Mouse (Mus musculus) forebrain, embryonic 14.5 days (tissue): Measurements from ENCODE around the gene Rnf224. TPM values are rescaled to one million over a fixed set of nuclear protein-coding genes. Genes with fewer than 3 reads are reported as not detected.
A peak's percentile ranks its signal among the peaks of the same experiment; 100 is the strongest.

ENCODE experiments used
- ATAC-seq: fragments of 200-750 bp; cut with Nextera tagmentation; 2 replicates; pipeline ENCODE4 v1.8.0; 2017; ENCODE audit warnings: mild to moderate bottlenecking, moderate library complexity
- DNase-seq: peaks from one replicate; pipeline ENCODE4 v3.0.0-alpha.2; 2015; ENCODE audit warnings: low spot score
- H3K27ac ChIP-seq: fragments of 300-500 bp; sonication (generic); 2 replicates; pipeline ENCODE4 v1.5.1; 2014; ENCODE audit warnings: low read depth, mild to moderate bottlenecking, control low read depth, low read length, moderate library complexity
- H3K27me3 ChIP-seq: fragments of 300-500 bp; sonication (generic); replicated peaks from 2 replicates; pipeline ENCODE4 v1.6.1; 2014; ENCODE audit warnings: low read length, control low read depth, mixed read lengths; ENCODE audit not compliant: control insufficient read depth, insufficient read depth
- H3K36me3 ChIP-seq: fragments of 300-500 bp; sonication (generic); 2 replicates; pipeline ENCODE4 v1.6.1; 2014; ENCODE audit warnings: low read length, control low read depth; ENCODE audit not compliant: control insufficient read depth, insufficient read depth
- H3K4me1 ChIP-seq: fragments of 300-500 bp; sonication (generic); 2 replicates; pipeline ENCODE4 v1.6.1; 2014; ENCODE audit warnings: antibody characterized with exemption, low read length, control low read depth; ENCODE audit not compliant: control insufficient read depth, insufficient read depth
- H3K4me2 ChIP-seq: fragments of 300-500 bp; sonication (generic); 2 replicates; pipeline ENCODE4 v1.6.1; 2014; ENCODE audit warnings: mild to moderate bottlenecking, control low read depth, low read length
- H3K4me3 ChIP-seq: fragments of 300-500 bp; sonication (generic); 2 replicates; pipeline ENCODE4 v1.5.1; 2014; ENCODE audit warnings: low read depth, low read length, control low read depth
- H3K9ac ChIP-seq: fragments of 300-500 bp; sonication (generic); 2 replicates; pipeline ENCODE4 v1.6.1; 2014; ENCODE audit warnings: mild to moderate bottlenecking, low read length, control low read depth, moderate library complexity
- H3K9me3 ChIP-seq: fragments of 300-500 bp; sonication (generic); replicated peaks from 2 replicates; pipeline ENCODE4 v1.6.1; 2016; ENCODE audit warnings: low read length, control low read depth, mixed read lengths; ENCODE audit not compliant: control insufficient read depth
- WGBS: fragments of 180-500 bp; shearing (Covaris S2); extraction: QIAGEN DNeasy Blood & Tissue Kit; methylation state at CpG from one replicate; pipeline ENCODE4 v1.1.7; 2014; 5-methylcytosine and 5-hydroxymethylcytosine counted together
- polyA plus RNA-seq: library from polyadenylated mRNA; unstranded; fragments of >200 nt; fragmentation: Nextera tagmentation; extraction: Ambion mirVana; gene quantifications from 2 replicates; pipeline ENCODE4 v1.2.1, GENCODE M21; 2014

Gene Rnf224
- polyA plus RNA-seq, 1 experiment from 2014 or later: not detected

- Histone ChIP-seq H3K27me3 (peaks cover 13% of the 10 kb centered on the region), H3K36me3 (peaks cover 27% of the 10 kb centered on the region), H3K4me3 (no peak overlapping the region), H3K9ac (0 out of 2 replicates have a peak overlapping the region, but pooled peaks have one; percentile 9), H3K27ac (peak overlapping the region; percentile 5; the same call in 1 of the 2 replicates), H3K4me2 (peak overlapping the region; percentile 19; the same call in 1 of the 2 replicates), H3K4me1 (peaks cover 46% of the 10 kb centered on the region), H3K9me3 (no peaks in the 10 kb centered on the region)
- no peak for ATAC-seq
- peak; percentile 50 for DNase-seq
Measured at GRCm38 (mm10) chr2:25267241-25267640, 30.7 kb upstream of the Rnf224 start.

GRCm38 (mm10) chr2:25266720-25267119, 30.1 kb upstream of the Rnf224 start:
- Histone ChIP-seq H3K9ac (peak overlapping the region; percentile 41; the same call in 1 of the 2 replicates), H3K27me3 (peaks cover 13% of the 10 kb centered on the region), H3K4me1 (peaks cover 49% of the 10 kb centered on the region), H3K4me3 (no peak overlapping the region), H3K9me3 (no peaks in the 10 kb centered on the region), H3K36me3 (peaks cover 27% of the 10 kb centered on the region), H3K4me2 (peak overlapping the region; percentile 19; the same call in 1 of the 2 replicates), H3K27ac (peak overlapping the region; percentile 5; the same call in 1 of the 2 replicates)
- ATAC-seq (no peak), DNase-seq (no peak)
- 28% methylated on average over 2 of the region's 2 CpGs for WGBS

GRCm38 (mm10) chr2:25265897-25266656, 29.5 kb upstream of the Rnf224 start:
- Histone ChIP-seq H3K4me3 (no peak overlapping the region), H3K4me2 (peak overlapping the region; percentile 19; the same call in 1 of the 2 replicates), H3K36me3 (peaks cover 26% of the 10 kb centered on the region), H3K27me3 (peaks cover 13% of the 10 kb centered on the region), H3K9me3 (no peaks in the 10 kb centered on the region), H3K9ac (peak overlapping the region; percentile 41), H3K27ac (no peak overlapping the region), H3K4me1 (peaks cover 42% of the 10 kb centered on the region)
- ATAC-seq (no peak), DNase-seq (no peak)
- 72% methylated on average over 6 of the region's 6 CpGs for WGBS

GRCm38 (mm10) chr2:25264851-25265250, 28.3 kb upstream of the Rnf224 start:
- H3K4me2 ChIP-seq: peak overlapping the region; percentile 99; the same call in 1 of the 2 replicates
- no peaks in the 10 kb centered on the region for H3K9me3 ChIP-seq
- peaks cover 14% of the 10 kb centered on the region for H3K36me3 ChIP-seq
- DNase-seq: no peak
- 73% methylated on average over 3 of the region's 3 CpGs for WGBS
- ATAC-seq: no peak
- peak overlapping the region; percentile 25; the same call in 1 of the 2 replicates for H3K9ac ChIP-seq
- H3K27me3 ChIP-seq: peaks cover 13% of the 10 kb centered on the region
- H3K4me3 ChIP-seq: no peak overlapping the region
- H3K27ac ChIP-seq: no peak overlapping the region
- H3K4me1 ChIP-seq: peaks cover 41% of the 10 kb centered on the region

- Histone ChIP-seq H3K27me3 (peaks cover 13% of the 10 kb centered on the region), H3K4me1 (peaks cover 41% of the 10 kb centered on the region), H3K36me3 (peaks cover 8% of the 10 kb centered on the region), H3K4me3 (no peak overlapping the region), H3K4me2 (peak overlapping the region; percentile 99), H3K9ac (no peak overlapping the region), H3K27ac (no peak overlapping the region), H3K9me3 (no peaks in the 10 kb centered on the region)
- DNase-seq (no peak), ATAC-seq (no peak)
- WGBS: 72% methylated on average over 5 of the region's 5 CpGs
Measured at GRCm38 (mm10) chr2:25264286-25264660, 27.7 kb upstream of the Rnf224 start.

GRCm38 (mm10) chr2:25263623-25264285, 27.2 kb upstream of the Rnf224 start:
- peak overlapping the region; percentile 99 for H3K4me2 ChIP-seq
- peak overlapping the region; percentile 81 for H3K4me3 ChIP-seq
- H3K27ac ChIP-seq: no peak overlapping the region
- H3K9me3 ChIP-seq: no peaks in the 10 kb centered on the region
- DNase-seq (no peak), ATAC-seq (no peak)
- peak overlapping the region; percentile 75 for H3K9ac ChIP-seq
- peaks cover 13% of the 10 kb centered on the region for H3K27me3 ChIP-seq
- WGBS: 21% methylated on average over 12 of the region's 12 CpGs
- H3K4me1 ChIP-seq: peaks cover 41% of the 10 kb centered on the region
- H3K36me3 ChIP-seq: peaks cover 3% of the 10 kb centered on the region; the same call in 1 of the 2 replicates

GRCm38 (mm10) chr2:25262795-25263622, 26.4 kb upstream of the Rnf224 start:
- ATAC-seq: peak; percentile 28; the same call in 1 of the 2 replicates
- H3K4me2 ChIP-seq: peak overlapping the region; percentile 99
- H3K9ac ChIP-seq: peak overlapping the region; percentile 75
- H3K36me3 ChIP-seq: no peaks in the 10 kb centered on the region
- no peaks in the 10 kb centered on the region for H3K9me3 ChIP-seq
- H3K27me3 ChIP-seq: peaks cover 13% of the 10 kb centered on the region
- no peak overlapping the region; the same call in 1 of the 2 replicates for H3K27ac ChIP-seq
- H3K4me3 ChIP-seq: peak overlapping the region; percentile 81
- WGBS: under 1% methylated on average over 75 of the region's 82 CpGs
- H3K4me1 ChIP-seq: peaks cover 41% of the 10 kb centered on the region
- DNase-seq: peak; percentile 45

GRCm38 (mm10) chr2:25262291-25262767, 25.7 kb upstream of the Rnf224 start, which contains the start of gene Tprn:
Tprn (plus strand) TSS chr2:25262618.
- H3K4me3 ChIP-seq: peak within 1 kb of the TSS; percentile 81
- peak within 1 kb of the TSS; percentile 99 for H3K4me2 ChIP-seq
- no peaks in the 10 kb centered on the region for H3K36me3 ChIP-seq
- H3K27ac ChIP-seq: peak within 1 kb of the TSS; percentile 54; the same call in 1 of the 2 replicates
- DNase-seq: peak; percentile 99
- H3K4me1 ChIP-seq: peaks cover 40% of the 10 kb centered on the region
- peaks cover 13% of the 10 kb centered on the region for H3K27me3 ChIP-seq
- H3K9ac ChIP-seq: peak within 1 kb of the TSS; percentile 75
- no peaks in the 10 kb centered on the region for H3K9me3 ChIP-seq
- ATAC-seq: peak; percentile 99
- under 1% methylated on average over 39 of the region's 39 CpGs for WGBS
